Mouse (Mus musculus) layer of hippocampus, postnatal 14 days (tissue): ENCODE data around the gene Tmem143. TPM values are rescaled to one million over a fixed set of nuclear protein-coding genes. Genes with fewer than 3 reads are reported as not detected.
"Not testable (repeated sequence)": the region's sequence is repeated elsewhere in the genome, so short reads cannot be mapped to it uniquely, and the experiment has no call there.

ENCODE experiments used
- DNase-seq, 2 experiments: peaks; one replicate each; pipeline ENCODE4 v3.0.0; 2021 to 2022; ENCODE audit warnings: low spot score in 2 of 2, mixed read lengths in 1 of 2
- long read RNA-seq, 2 experiments: library from polyadenylated mRNA; stranded (forward); transcript quantifications; one replicate each; pipeline ENCODE4 v2.0.0; 2021
- total RNA-seq, 2 experiments: library from RNA; stranded (reverse); gene quantifications; 2 replicates each; pipeline ENCODE4 v1.2.3; 2021

Tmem143 gene
- total RNA-seq, result 10 to 100 TPM; 20.8 to 25.6 TPM
- long read RNA-seq, experiment 1, result 0 reads
- long read RNA-seq, experiment 2, partial matches to known transcripts, result 0 of 1 reads
- long read RNA-seq, experiment 2, other reads (novel, unspliced or antisense), result 1 of 1 reads

DNA sequence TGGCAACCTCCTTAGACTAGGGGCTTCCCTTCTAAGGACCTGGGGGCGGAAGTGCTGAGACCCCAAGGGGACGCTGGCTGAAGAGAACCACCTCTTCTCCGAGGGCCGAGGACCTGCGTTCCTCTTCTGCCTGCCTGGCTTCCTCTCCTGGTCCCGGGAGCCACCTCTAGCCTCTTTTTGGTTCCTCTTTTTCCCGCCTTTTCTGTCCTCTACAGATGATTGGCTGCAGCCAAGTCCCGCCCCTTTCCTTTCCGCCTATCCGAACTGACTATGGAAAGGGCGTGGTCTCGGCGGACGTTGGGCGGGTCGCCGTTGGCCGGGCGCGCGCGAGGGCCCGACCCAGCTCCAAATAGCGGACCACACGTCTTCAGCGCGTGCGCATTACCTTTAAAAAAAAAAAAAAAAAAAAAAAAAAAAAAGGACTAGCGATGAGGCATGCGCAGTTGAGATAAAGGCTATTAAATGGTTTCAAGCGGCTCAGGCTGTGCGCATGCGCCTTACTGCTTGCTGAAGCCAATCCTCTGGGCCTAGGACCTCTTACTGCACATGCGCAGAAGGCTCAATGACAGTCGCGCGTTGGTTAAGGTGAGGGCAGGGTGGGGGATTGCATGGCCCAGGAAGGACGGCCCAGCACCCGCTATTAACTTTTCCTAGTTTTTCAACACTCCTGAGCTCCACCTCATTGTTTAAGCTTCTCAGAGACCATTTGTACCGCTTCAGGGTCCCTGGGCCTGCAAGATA is at the start of gene Tmem143, which contains the start of gene Syngr4:
Gene Tmem143, plus strand, starts transcription at position 425 of the 741 bp plus-strand sequence.
Gene Syngr4, minus strand, starts transcription at position 198 of the 741 bp plus-strand sequence.
- peak; percentile 96 to 99 for DNase-seq

DNA sequence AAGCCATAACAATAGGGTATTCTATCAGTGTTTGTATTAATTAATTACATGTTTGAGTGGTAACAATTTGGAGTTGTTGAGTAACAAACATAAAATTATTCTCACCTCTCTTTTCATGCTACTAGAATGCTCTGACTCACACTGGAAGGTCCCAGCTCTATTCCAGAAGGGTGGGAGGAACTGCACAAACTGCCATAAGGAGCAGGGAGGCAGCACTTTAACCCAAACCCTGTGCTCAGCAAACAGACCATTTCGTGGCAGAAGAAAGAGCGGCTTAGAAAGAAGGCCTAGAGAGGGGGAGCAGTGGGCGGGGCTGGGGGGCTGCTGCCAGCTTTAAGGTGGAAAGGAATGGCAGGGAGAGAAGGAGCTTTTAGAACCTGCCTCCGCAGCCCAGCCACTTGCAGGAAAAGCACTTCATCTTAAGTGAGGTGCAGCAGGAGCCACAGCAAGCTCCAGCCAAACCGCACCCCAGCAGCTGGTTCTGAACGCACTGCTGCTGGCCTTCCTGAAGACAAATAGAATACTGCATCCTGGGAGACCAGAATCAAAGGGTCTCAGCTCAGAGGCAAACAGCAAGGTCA is 48.2 kb upstream of the Tmem143 start:
- DNase-seq, result no peak

DNA sequence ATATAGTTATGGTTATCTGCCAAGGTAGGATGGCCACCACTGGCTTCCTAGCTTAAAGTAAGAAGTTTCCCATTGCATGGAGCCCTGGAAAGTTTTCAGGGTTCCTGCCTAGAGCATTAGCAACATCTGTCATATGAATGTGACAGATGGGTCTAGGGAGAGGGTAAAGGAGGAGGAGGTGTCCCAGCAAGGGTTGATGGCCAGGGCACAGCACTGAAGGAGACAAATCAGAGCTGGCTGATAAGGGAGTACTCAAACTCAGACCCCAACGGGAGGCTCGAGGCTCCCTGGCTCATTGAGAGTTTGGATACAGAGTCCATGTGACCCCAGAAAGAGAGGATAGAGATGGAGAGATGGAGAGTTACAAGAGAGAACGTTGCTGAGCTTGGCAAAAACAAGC is 46.1 kb upstream of the Tmem143 start:
- DNase-seq, result no peak

DNA sequence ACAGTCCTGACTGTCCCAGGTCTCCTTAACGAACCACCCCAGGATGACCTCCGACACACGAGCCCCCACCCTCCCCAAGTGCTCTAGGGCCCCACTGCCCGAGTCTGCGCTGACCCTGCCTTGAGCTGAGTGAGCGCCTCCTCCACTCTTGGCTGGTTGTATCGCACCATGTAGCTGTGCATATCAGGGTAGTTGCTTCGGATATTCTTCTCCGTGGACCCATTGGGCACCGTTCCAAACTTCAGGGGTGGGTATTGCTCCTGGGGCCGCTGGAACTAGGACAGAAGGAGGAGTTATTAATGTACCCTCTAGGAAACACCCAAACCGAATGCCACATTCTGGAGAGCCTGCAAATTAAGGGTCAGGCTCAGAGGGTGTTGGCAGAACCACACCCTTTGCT is 43.7 kb upstream of the Tmem143 start:
- no peak for DNase-seq

DNA sequence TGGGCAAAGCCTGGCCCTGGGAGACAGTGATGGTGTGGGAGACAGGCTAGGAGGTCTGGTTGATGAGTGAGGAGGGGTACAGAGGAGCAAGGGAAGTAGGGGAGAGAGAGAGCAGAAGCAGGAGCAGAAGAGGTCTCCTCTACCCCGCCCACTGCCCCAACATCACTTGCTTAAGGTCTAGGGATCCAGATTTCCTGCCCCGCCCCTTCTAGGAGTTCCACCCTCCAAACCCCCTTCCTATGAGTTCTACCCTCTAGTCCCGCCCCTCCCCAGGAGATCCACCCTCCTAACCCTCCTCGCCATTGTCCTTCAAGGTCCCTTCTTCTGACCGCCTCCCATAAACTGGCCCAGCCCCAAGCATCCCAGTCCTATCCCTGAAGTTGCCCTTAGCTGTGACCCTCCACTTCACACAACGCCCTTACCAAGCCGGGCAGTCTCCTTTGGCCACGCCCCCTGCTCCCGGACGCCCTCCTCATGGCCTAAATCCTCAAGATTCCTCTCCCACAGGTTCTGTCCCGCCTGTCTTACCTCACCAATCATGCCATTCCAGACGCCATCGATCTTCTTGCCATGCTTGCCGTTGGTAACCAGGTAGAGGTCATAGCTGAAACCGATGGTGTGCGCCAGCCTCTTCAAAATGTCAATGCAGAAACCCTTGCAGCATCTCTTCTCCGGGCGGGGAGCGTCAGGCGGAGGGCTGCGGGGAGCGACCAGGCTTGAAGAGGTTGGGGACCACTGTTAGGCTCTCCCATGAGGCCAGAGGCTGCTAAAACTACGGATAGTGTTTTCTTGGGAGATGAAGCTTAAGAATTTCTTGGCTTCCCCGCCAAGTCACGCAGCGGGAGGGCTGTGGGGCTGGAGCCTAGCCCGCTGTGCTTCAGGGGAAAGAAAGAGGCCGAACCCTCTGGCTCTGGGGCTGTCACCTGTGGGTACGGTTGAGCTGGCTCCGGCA is 39.5 kb upstream of the Tmem143 start:
- DNase-seq, result no peak

DNA sequence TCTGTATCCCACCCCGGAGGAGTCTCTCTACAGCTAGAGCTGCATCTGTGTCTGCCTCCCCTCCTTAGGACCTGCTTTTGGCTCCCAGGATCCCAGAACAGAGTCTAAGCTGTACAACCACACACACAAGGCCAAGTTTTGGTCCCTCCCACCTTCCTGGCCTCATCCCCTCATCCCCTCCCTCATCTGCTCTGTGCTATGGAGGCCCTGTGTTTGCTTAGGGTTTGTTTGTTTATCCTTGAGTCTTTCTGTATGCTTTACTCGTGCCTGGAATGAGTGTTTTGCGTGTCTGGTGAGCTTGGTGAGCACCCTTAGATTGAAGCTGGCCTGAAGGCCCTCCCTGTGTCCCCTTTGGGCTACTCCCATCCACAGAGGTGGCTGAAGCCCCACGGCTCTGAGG is 37.7 kb upstream of the Tmem143 start:
- no peak for DNase-seq

DNA sequence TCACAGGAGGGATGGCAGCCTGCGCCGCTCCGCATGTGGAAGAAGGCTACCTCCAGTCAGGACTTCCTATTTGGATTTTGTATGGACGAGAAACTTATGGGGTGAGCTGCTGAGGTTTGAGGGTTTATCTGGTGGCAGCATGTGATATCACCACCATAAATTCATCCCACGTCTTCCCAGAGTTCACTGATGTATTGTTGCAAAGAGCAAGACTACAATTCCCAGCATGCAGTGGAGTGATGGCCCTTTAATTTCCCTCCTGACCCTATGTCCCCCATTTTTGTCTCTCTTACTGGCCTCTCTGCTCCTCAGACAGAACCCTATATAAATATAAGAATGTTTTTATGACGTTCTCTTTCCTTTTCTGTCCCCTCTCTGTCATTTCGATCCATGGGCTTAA is 33.9 kb upstream of the Tmem143 start:
- DNase-seq, result no peak

DNA sequence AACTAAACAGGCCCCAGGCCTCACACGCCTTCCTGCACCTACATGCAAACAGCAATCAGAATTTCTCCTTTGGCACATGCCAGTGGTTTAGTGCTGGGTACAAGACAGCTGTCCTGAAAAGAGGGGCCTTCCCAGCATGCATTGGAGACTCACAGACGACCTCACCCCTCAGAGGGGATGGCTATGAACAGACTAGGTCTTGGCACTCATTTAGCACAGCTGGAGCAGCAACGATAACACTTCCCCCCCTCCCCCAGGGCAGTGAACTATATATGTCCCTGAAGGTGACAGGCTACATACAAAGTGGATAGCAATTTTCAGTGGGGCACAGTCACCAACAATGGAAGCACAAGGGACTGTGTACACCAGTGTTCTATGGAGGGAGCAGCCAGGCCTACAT is 32.3 kb upstream of the Tmem143 start:
- no peak for DNase-seq

DNA sequence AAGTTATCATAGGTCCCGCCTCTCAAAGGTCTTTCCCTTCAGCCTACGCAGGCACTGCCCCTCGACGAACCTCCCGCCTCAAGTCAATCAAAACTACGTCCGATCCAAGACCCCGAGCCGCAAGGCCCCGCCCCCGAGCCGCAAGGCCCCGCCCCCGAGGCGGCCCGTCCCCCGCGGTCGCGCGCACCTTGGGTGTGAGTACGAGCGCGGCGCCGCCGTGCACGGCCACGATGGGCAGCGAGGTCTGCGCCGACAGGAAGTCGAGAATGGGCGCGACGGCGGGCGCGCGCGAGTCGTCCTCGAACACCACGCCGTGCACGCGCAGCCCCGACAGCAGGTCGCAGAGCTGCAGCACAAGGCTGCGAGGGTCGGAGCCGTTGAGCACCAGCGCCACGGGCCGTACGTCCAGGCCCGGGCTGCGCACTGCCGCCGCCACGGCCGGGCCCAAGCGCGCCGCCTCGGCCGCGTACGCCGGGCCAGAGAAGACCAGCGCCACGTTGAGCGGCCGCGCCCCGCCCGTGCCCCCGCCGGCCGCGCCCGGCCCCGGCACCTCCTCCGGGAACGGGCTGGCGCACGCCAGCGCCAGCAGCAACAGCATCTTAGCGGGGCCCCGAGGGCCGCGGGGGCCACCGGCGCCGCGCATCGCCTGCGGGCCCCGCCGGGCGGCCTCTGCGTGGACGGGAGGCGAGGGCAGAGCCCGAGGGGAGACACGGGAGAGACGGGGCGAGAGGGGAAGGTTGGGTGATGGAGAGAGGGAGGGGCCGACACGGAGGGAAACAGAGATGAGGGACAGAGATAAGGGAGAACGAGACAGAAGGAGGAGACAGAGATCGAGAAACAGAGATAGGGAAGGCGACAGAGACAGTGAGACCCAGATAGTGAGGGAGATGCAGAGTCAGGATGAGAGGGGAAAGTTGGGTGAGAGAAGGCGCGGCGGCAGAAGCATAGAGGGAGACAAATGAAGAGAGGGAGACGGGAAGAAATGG is 30.5 kb upstream of the Tmem143 start:
- peak; percentile 86 to 90 for DNase-seq

DNA sequence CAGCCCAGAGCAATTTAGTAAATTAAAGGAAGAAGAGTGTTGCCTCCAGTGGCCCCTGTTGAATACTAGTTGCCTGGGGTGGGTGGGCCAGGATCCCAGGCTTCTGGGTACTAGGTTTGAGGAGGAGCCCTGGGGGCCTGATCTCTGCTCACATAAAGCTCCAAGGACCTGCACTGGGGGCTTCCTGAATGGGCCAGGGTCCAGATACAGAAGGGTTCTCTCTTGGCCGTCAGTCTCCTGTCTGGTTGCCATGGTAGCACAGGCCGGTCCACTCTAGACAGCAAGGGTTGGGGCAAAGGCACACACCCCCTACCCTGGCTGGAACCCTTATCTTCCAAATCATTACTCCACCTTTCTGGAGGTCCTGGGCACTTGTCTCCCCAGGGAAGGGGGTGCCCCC is 28.9 kb upstream of the Tmem143 start:
- no peak for DNase-seq

DNA sequence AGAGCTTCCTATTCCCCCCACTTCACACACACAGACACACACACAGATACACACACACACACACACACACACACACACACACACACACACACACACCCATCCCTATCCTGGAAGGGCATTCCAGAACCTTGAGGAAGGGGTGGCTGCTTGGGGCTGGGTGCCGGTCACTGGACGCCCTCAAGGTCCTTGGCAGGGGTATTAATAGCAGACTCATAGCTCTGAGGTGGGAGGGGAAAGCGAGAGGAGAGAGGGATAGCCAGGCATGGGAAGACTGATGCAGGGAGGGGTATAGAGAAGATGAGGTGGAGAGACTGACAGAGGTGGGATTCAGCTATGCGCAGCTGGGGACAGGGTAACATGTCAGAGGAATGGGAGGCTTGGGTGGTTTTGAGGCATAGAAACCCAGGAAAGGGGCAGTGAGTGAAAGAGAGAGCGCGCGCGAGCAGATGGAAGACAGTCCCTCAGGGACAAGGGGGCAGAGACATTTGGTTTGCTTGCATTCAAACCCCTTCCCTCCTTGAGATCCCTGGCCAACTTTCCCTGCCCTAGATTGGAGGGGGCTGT is 27.6 kb upstream of the Tmem143 start:
- DNase-seq, result no peak

DNA sequence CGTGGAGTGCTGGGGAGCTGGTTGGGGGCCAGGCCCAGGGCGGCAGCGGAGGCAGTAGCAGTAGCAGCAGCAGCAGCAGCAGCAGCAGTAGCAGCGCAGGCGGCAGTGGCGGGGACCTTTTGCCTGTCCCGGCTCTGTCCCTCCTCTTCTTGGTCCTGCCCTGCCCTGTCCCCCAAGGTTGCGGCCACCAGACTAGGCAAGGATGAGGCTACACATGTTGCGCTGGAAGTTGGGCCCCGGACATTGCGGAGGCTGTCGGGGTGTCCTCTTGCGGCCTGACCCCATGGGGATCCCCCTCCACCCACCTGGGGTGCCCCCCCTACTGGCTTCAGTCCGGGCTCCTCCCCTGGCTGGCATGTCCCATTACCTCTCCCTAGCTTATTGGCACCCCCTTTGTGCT is 27.0 kb upstream of the Tmem143 start:
- DNase-seq, result no peak

DNA sequence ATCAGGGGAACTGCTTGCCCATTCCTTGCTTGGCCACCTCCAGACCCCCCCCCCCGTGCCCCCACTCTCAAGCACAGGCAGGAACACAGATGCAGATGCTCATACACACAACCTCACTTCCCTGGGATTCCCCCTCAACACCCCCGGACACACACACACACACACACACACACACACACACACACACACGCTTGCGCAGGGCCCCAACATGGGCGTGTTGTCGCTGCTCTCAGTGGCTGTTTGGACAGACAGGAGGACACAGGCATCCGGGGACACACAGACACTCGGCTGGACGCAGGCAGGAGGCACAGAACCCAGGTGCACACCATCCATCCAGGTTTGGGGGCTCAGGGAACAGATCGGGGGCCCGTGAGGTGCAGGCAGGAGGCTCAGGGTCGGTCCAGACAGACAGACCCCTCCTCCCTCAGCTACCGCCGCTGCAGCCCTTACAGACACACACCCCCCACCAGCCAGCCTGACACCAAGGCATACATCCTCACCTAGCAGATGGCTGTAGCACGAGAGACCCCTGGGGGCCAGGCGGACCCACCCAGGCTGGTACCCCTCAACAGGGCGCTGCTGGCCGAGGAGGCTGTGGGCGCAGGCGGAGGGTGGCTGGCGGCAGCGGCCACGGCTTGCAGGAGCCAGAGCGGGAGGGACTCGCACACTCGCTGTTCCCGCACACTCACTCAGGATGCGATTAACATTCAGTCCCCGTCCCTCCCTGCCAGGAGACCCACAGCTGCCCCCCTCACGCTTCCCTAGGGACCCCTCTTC is 26.3 kb upstream of the Tmem143 start:
- no peak for DNase-seq

DNA sequence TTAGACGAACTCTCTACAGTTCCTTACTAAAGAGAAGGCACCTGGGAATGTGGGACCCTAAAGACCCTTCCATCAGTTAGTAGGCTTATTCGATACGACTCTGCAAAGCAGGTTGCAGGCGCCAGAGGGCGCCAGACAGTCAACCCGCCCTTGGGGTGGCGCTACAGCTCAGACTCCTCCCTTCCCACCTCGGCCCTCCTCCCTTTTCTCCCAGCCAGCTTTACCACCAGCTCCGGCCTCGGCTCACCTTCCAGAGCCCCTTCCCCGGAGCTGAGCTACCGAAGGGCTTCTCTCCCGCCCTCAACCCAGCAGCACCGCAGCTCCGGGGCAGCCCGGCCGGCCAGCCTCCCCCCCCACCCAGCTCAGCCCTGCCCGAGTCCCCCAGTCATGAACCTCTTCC is 24.1 kb upstream of the Tmem143 start, which contains the start of gene Kdelr1:
Gene Kdelr1, plus strand, starts transcription at position 149 of the 400 bp plus-strand sequence.
- DNase-seq, result peak; percentile 89 to 93

DNA sequence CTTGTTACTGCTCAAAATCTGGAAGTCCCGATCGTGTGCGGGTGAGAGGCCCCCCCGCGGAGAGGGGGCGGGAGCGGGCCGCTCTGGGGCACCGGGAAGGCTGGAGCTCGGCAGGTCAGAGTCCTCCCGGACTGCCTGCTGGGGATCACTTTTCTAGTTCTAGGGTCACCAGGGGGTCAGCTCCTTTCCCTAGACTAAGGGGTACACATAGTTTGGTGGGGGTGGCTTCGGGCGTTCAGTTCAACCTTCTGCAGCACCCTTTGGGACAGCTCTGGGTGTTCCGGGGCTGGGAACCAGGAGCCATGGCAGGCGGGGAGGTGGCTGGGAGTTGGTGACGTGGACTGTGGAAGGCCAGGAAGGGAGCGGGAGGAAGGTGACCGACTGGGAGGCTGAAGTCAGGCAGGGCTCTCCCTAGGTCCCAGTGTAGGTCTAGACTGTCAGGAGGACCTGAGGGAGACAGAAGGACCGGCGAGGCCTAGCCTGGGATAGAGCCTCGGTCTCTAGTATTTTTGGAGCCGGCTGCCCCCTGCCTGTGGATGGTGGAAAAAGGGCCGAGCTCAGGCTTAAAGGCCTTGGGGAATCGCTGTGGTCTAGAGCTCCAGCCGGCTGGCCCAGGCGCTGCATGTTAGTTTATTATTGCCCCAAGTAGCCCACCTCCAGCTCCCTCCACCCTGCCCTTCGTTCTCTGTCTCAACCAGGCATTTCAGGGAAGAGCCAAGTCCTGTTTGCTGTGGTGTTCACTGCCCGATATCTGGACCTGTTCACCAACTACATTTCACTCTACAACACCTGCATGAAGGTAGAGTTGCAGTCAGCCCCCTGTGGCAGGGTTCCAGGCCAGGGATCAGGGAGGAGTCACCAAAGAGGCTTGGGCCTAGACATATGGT is 23.4 kb upstream of the Tmem143 start:
- peak in 1 of 2 experiments; percentile 64 for DNase-seq

DNA sequence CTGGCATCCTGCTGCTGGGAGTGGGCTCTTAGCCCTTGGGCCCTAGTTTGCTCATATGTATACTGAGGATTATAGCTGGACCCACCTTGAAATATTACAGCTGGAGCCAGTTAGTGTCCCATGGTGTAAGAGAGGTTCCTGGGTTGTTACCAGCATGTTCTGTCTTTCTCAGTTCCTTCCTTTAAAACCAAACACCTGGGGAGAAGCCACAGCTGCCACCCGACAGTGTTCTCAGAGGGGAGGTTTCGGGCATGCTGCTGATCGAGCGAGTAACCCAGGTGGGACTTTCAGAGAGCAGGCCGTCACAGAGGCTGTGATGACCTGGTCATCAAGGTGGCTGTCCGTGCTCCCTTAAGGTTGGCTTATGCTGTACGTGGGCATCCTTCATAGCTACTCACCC is 19.8 kb upstream of the Tmem143 start:
- no peak for DNase-seq

DNA sequence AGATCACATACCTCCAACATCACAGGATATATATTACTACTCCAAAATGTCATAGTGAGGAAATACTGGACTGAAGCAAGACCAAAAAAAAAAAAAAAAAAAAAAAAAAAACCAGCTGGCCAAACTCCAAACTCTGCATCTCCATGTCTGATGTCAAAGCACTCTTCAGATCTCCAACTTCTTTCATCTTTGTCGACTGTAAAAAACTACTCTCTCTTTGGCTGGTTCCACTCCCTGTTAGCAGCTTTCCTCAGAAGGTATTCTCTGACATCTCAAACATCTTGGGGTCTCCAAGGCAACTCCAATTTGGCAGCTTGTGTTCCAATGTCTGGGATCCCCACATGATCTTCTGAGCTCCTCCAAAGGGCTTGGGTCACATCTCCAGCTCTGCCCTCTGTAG is 18.5 kb upstream of the Tmem143 start, which contains the start of gene Grin2d:
Gene Grin2d, minus strand, starts transcription at position 101 of the 400 bp plus-strand sequence.
- not testable (repeated sequence) for DNase-seq

DNA sequence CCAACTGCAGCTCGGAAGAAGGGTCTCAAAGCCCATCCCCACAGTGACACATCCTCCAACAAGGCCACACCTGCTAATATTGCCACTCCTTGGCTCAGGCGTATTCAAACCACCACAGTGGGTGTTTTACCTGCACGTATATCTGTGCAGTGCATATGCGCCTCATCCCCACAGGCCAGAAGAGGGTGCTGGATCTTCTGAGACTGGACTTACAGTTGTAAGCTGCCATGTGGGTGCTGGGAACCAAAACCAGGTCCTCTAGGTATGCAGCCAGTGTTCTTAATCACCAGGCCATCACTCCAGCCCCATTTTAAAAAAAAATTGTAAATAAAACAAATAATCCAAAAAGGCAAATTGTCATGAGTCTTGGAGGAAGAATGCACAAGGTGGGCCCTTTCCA is 16.2 kb upstream of the Tmem143 start:
- no peak for DNase-seq
